Mouse (Mus musculus): ENCODE measurements at regions not wholly inside any gene's neighbourhood (a gene's known extent, or its start where the extent isn't known, plus 50 kb on each side); places are given as distances from the start of the nearest gene placed in this dataset.

DNA sequence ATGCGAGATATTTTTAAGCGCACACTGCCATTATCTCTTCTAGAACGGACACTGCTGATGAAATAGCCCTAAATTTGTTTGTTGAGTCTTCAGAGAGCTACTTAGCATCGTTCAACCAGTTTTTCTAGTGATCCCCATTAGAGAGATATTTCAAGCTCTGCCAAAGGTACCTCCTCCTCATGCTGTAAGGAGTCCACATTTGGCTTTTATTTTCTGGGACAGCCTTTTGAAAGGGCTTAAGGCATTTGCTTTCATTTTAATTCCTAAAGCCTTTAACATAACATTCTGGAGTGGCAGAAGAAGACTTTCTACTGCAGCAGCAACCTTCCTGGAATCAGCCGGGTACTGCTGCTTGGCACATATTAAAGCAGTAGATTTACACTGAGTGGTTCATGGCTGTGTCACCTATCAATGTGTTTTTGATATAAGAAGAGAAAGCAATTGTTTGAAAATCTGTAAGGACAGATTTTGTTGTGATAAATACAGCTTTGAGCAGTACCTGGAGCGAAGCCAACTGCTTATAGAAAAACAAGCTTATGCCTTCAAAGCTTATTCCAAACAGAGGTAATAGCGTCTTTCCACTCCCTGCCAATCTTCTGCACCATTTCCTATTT, 267.5 kb upstream of the Dcn start:
- no peak overlapping the region for H3K9ac ChIP-seq
- H3K27ac ChIP-seq (replicated peaks): peak overlapping the region; percentile 19; the same call in 1 of the 2 replicates
- ATAC-seq (ENCODE audit: insufficient number of reproducible peaks, low FRiP score, low TSS enrichment, low read depth): no peak
- H3K9me3 ChIP-seq (replicated peaks): no peaks in the 10 kb centered on the region
- no peak overlapping the region for H3K4me2 ChIP-seq (replicated peaks)
- WGBS: 33% methylated on average over 7 of the region's 7 CpGs
- H3K4me1 ChIP-seq: peaks cover 13% of the 10 kb centered on the region
- H3K27me3 ChIP-seq: no peaks in the 10 kb centered on the region
- no peak overlapping the region for H3K4me3 ChIP-seq (replicated peaks)
- no peaks in the 10 kb centered on the region for H3K36me3 ChIP-seq

GRCm38 (mm10) chr10:97219474-97219873, 259.9 kb upstream of the Dcn start:
- Histone ChIP-seq H3K9ac (no peak overlapping the region), H3K4me1 (0 out of 2 replicates have a peak, but pooled peaks cover 4% of the 10 kb centered on the region), H3K27ac (replicated peaks) (0 out of 2 replicates have a peak overlapping the region, but pooled peaks have one; percentile 28), H3K9me3 (replicated peaks) (no peaks in the 10 kb centered on the region), H3K36me3 (no peaks in the 10 kb centered on the region), H3K27me3 (no peaks in the 10 kb centered on the region), H3K4me2 (replicated peaks) (no peak overlapping the region), H3K4me3 (replicated peaks) (no peak overlapping the region)
- 42% methylated on average over 3 of the region's 3 CpGs for WGBS
- ATAC-seq (ENCODE audit: insufficient number of reproducible peaks, low FRiP score, low TSS enrichment, low read depth): 0 out of 2 replicates have a peak, but pooled peaks have one; percentile 34

GRCm38 (mm10) chr10:97220431-97220830, 259.0 kb upstream of the Dcn start:
- Histone ChIP-seq H3K27ac (replicated peaks) (no peak overlapping the region), H3K9ac (no peak overlapping the region), H3K9me3 (replicated peaks) (no peaks in the 10 kb centered on the region), H3K4me3 (replicated peaks) (no peak overlapping the region), H3K4me1 (0 out of 2 replicates have a peak, but pooled peaks cover 4% of the 10 kb centered on the region), H3K27me3 (no peaks in the 10 kb centered on the region), H3K4me2 (replicated peaks) (no peak overlapping the region), H3K36me3 (no peaks in the 10 kb centered on the region)
- 80% methylated on average over 3 of the region's 3 CpGs for WGBS
- no peak for ATAC-seq (ENCODE audit: insufficient number of reproducible peaks, low FRiP score, low TSS enrichment, low read depth)

DNA sequence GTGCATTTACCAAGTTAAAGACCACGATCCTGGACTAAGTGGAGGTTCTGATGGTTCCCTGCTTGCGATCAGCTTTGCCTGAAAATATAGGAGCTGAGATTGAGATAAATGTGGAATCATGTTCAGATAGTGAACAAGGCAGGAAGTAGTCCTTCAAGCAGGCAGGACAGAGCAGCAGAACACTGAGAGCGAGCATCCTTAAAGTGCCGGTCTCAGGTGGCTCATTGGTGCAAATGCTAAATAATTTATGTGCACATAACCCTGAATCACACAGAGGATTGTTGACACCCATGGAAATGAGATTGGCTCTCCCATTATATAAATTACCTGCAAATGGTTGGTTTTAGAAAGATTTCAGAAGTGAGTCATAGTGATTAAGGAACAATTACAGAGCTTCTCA, 243.8 kb upstream of the Dcn start:
- no peak overlapping the region for H3K4me3 ChIP-seq (replicated peaks)
- H3K27me3 ChIP-seq: no peaks in the 10 kb centered on the region
- no peaks in the 10 kb centered on the region for H3K36me3 ChIP-seq
- ATAC-seq (ENCODE audit: insufficient number of reproducible peaks, low FRiP score, low TSS enrichment, low read depth): no peak
- H3K9ac ChIP-seq: no peak overlapping the region
- H3K4me2 ChIP-seq (replicated peaks): no peak overlapping the region
- H3K27ac ChIP-seq (replicated peaks): no peak overlapping the region
- WGBS: 80% methylated on average over 4 of the region's 4 CpGs
- H3K9me3 ChIP-seq (replicated peaks): no peaks in the 10 kb centered on the region
- H3K4me1 ChIP-seq: no peaks in the 10 kb centered on the region

DNA sequence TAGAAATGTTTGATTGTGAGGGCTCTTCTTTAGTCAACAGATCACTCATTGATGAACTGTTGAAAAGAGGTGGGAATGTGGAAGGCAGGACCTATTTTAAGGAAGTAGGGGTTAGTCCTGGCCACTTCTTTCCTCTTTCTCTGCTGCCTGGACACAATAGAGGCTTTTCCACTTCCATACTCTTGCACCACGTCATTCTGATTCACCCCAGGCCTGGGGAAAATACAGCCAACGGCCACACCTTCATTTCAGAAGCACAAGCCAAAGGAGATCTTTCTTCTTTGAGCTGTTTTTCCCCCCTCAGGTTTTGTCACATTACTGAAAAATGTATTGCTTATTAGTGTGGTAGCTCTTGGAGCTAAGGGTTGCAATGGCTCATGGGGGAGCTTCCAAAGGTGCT, 237.9 kb upstream of the Dcn start:
- Histone ChIP-seq H3K4me1 (no peaks in the 10 kb centered on the region), H3K27me3 (no peaks in the 10 kb centered on the region), H3K9me3 (replicated peaks) (no peaks in the 10 kb centered on the region), H3K4me3 (replicated peaks) (no peak overlapping the region), H3K9ac (no peak overlapping the region), H3K27ac (replicated peaks) (no peak overlapping the region), H3K4me2 (replicated peaks) (no peak overlapping the region), H3K36me3 (no peaks in the 10 kb centered on the region)
- no peak for ATAC-seq (ENCODE audit: insufficient number of reproducible peaks, low FRiP score, low TSS enrichment, low read depth)
- 54% methylated on average over 2 of the region's 2 CpGs for WGBS

- Histone ChIP-seq H3K9me3 (replicated peaks) (no peaks in the 10 kb centered on the region), H3K9ac (no peak overlapping the region), H3K4me2 (replicated peaks) (no peak overlapping the region), H3K36me3 (no peaks in the 10 kb centered on the region), H3K27me3 (no peaks in the 10 kb centered on the region), H3K4me1 (no peaks in the 10 kb centered on the region), H3K27ac (replicated peaks) (no peak overlapping the region), H3K4me3 (replicated peaks) (no peak overlapping the region)
- WGBS: 70% methylated on average over 3 of the region's 3 CpGs
- ATAC-seq (ENCODE audit: insufficient number of reproducible peaks, low FRiP score, low TSS enrichment, low read depth): no peak
Observed at GRCm38 (mm10) chr10:97245674-97246073, 233.7 kb upstream of the Dcn start.

DNA sequence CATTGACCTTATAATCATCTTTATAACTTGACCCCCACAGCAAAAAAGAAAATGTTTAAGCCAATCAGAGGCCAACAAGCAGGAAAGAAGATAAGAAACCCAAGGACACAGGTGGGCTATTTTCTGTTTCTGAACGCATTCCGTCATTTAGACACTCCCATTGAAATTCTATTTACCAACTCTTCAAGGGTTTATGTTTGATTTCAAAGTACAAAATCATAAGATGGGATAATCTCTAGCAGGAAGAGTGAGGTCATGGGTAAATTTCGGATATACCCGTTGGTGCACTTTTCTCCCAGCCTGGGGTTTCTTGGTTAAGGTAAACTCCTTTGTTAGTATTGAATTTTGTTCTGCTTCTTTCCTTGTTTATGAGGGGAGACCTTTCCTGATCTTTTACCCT, 230.9 kb upstream of the Dcn start:
- Histone ChIP-seq H3K27ac (replicated peaks) (no peak overlapping the region), H3K4me3 (replicated peaks) (no peak overlapping the region), H3K36me3 (no peaks in the 10 kb centered on the region), H3K4me2 (replicated peaks) (no peak overlapping the region), H3K9ac (no peak overlapping the region), H3K9me3 (replicated peaks) (no peaks in the 10 kb centered on the region), H3K27me3 (no peaks in the 10 kb centered on the region), H3K4me1 (no peaks in the 10 kb centered on the region)
- 82% methylated on average over 4 of the region's 4 CpGs for WGBS
- ATAC-seq (ENCODE audit: insufficient number of reproducible peaks, low FRiP score, low TSS enrichment, low read depth): no peak

- Histone ChIP-seq H3K27me3 (no peaks in the 10 kb centered on the region), H3K4me1 (no peaks in the 10 kb centered on the region)
- 84% methylated on average over 1 of the region's 1 CpGs for WGBS
Observed at GRCm38 (mm10) chr10:97249760-97250159, 229.6 kb upstream of the Dcn start.

GRCm38 (mm10) chr10:97250167-97250566, 229.2 kb upstream of the Dcn start:
- 89% methylated on average over 2 of the region's 2 CpGs for WGBS
- H3K9me3 ChIP-seq (replicated peaks): no peaks in the 10 kb centered on the region
- H3K9ac ChIP-seq: no peak overlapping the region
- H3K4me1 ChIP-seq: no peaks in the 10 kb centered on the region
- no peaks in the 10 kb centered on the region for H3K27me3 ChIP-seq
- no peaks in the 10 kb centered on the region for H3K36me3 ChIP-seq
- H3K4me3 ChIP-seq (replicated peaks): no peak overlapping the region
- H3K27ac ChIP-seq (replicated peaks): no peak overlapping the region
- ATAC-seq (ENCODE audit: insufficient number of reproducible peaks, low FRiP score, low TSS enrichment, low read depth): no peak
- no peak overlapping the region for H3K4me2 ChIP-seq (replicated peaks)

More at GRCm38 (mm10) chr10:97249760-97250159, 229.6 kb upstream of the Dcn start:
- no peak overlapping the region for H3K27ac ChIP-seq (replicated peaks)
- no peaks in the 10 kb centered on the region for H3K36me3 ChIP-seq
- H3K4me3 ChIP-seq (replicated peaks): no peak overlapping the region
- no peaks in the 10 kb centered on the region for H3K9me3 ChIP-seq (replicated peaks)
- no peak for ATAC-seq (ENCODE audit: insufficient number of reproducible peaks, low FRiP score, low TSS enrichment, low read depth)
- no peak overlapping the region for H3K9ac ChIP-seq
- H3K4me2 ChIP-seq (replicated peaks): no peak overlapping the region

DNA sequence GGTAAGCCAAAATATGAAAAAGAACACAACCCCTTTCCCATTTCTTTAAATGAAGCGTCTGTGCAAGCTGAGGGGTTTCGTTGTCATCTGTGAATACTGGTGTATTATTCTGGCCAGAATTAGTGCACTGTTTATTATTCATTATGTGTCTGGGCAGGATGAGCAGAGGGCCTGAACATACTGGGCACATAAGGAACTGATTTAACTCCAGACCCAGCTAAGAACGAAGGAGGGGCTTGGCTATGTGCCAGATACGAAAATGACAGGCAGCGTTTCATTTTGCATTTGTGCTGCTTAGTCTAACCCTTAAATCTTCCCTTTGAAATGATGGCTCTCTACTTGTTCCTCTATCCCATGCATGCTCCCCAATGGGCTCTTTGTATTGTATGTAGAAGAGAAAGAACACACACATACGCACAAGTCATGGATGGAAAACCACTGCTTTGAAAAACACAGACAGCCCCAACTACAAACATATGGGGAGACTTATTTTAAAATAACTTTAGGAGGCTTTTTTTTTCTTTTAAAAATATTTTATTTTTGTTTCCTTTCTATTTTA, 213.4 kb upstream of the Dcn start:
- no peaks in the 10 kb centered on the region for H3K36me3 ChIP-seq
- 19% methylated on average over 6 of the region's 6 CpGs for WGBS
- no peaks in the 10 kb centered on the region for H3K27me3 ChIP-seq
- no peaks in the 10 kb centered on the region for H3K9me3 ChIP-seq (replicated peaks)
- no peak overlapping the region for H3K9ac ChIP-seq
- no peak for ATAC-seq (ENCODE audit: insufficient number of reproducible peaks, low FRiP score, low TSS enrichment, low read depth)
- no peak overlapping the region for H3K4me2 ChIP-seq (replicated peaks)
- H3K4me3 ChIP-seq (replicated peaks): no peak overlapping the region
- no peaks in the 10 kb centered on the region for H3K4me1 ChIP-seq
- no peak overlapping the region for H3K27ac ChIP-seq (replicated peaks)

DNA sequence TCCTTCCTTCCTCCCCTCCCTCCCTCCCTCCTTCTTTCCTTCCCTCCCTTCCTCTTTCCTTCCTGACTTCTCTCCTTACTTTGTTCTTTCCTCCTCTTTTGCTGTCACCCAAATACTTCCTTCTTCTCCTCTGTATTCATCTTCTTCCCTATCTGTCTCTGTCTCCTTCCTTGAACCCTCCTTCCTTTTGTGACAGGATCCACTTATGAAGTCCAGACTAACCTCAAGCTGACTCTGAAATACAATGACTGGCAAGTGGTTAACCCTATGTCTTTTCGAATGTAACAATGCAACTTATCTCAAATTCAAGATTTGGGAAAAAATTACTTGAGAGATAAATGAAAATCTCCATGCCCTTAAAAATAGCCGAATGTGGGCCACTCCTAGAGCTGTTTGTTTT, 197.0 kb upstream of the Dcn start:
- no peak overlapping the region for H3K27ac ChIP-seq (replicated peaks)
- H3K4me1 ChIP-seq: peaks cover 4% of the 10 kb centered on the region; the same call in 1 of the 2 replicates
- no peaks in the 10 kb centered on the region for H3K36me3 ChIP-seq
- no peak overlapping the region for H3K4me3 ChIP-seq (replicated peaks)
- ATAC-seq (ENCODE audit: insufficient number of reproducible peaks, low FRiP score, low TSS enrichment, low read depth): no peak
- no peaks in the 10 kb centered on the region for H3K27me3 ChIP-seq
- H3K4me2 ChIP-seq (replicated peaks): no peak overlapping the region
- no peak overlapping the region for H3K9ac ChIP-seq
- 65% methylated on average over 2 of the region's 2 CpGs for WGBS
- H3K9me3 ChIP-seq (replicated peaks): no peaks in the 10 kb centered on the region

Measured in embryonic facial prominence, embryonic 15.5 days (tissue).